Mouse (Mus musculus) forebrain, embryonic 12.5 days (tissue): ENCODE data around the gene A530084C06Rik. TPM values are rescaled to one million over a fixed set of nuclear protein-coding genes. Genes with fewer than 3 reads are reported as not detected.

Experiments
- ATAC-seq: fragments of 200-750 bp; cut with Nextera tagmentation; 2 replicates; pipeline ENCODE4 v1.8.0; 2017; ENCODE audit warnings: moderate TSS enrichment; ENCODE audit not compliant: low FRiP score
- H3K27ac ChIP-seq: fragments of 300-500 bp; sonication (generic); 2 replicates; pipeline ENCODE4 v1.5.1; 2016; ENCODE audit warnings: mild to moderate bottlenecking
- H3K27me3 ChIP-seq: fragments of 300-500 bp; sonication (generic); 2 replicates; pipeline ENCODE4 v1.6.1; 2016; ENCODE audit warnings: mild to moderate bottlenecking
- H3K36me3 ChIP-seq: fragments of 300-500 bp; sonication (generic); replicated peaks from 2 replicates; pipeline ENCODE4 v1.6.1; 2016; ENCODE audit warnings: mild to moderate bottlenecking
- H3K4me1 ChIP-seq: fragments of 300-500 bp; sonication (generic); 2 replicates; pipeline ENCODE4 v1.6.1; 2016
- H3K4me2 ChIP-seq: fragments of 300-500 bp; sonication (generic); 2 replicates; pipeline ENCODE4 v1.6.1; 2016; ENCODE audit warnings: mild to moderate bottlenecking, moderate library complexity
- H3K4me3 ChIP-seq: fragments of 300-500 bp; sonication (generic); replicated peaks from 2 replicates; pipeline ENCODE4 v1.5.1; 2016; ENCODE audit warnings: mild to moderate bottlenecking
- H3K9ac ChIP-seq: fragments of 300-500 bp; sonication (generic); 2 replicates; pipeline ENCODE4 v1.6.1; 2016; ENCODE audit warnings: mild to moderate bottlenecking
- H3K9me3 ChIP-seq: fragments of 300-500 bp; sonication (generic); 2 replicates; pipeline ENCODE4 v1.6.1; 2016
- WGBS: fragments of 180-500 bp; shearing (Covaris S2); methylation state at CpG from one replicate; pipeline ENCODE4 v1.1.7; 2016; 5-methylcytosine and 5-hydroxymethylcytosine counted together
- polyA plus RNA-seq: library from polyadenylated mRNA; unstranded; fragments of >200 nt; fragmentation: Nextera tagmentation; extraction: Ambion mirVana; gene quantifications from 2 replicates; pipeline ENCODE4 v1.2.1, GENCODE M21; 2016

The A530084C06Rik gene
- polyA plus RNA-seq, 1 experiment from 2014 or later = not detected

GRCm38 (mm10) chr13:31564394-31564793 lies 5.3 kb upstream of the A530084C06Rik start:
- Histone ChIP-seq H3K4me3 (no peak overlapping the region), H3K4me2 (no peak overlapping the region), H3K4me1 (peaks cover 6% of the 10 kb centered on the region), H3K9ac (no peak overlapping the region), H3K9me3 (no peaks in the 10 kb centered on the region), H3K27ac (no peak overlapping the region), H3K27me3 (peaks cover 51% of the 10 kb centered on the region), H3K36me3 (no peaks in the 10 kb centered on the region)
- ATAC-seq = no peak
- WGBS = 69% methylated on average over 6 of the region's 6 CpGs

- Histone ChIP-seq H3K36me3 (no peaks in the 10 kb centered on the region), H3K27ac (no peak overlapping the region), H3K27me3 (peaks cover 92% of the 10 kb centered on the region), H3K9ac (peak overlapping the region; percentile 38), H3K4me3 (peak overlapping the region; percentile 61), H3K4me1 (peaks cover 29% of the 10 kb centered on the region), H3K4me2 (peak overlapping the region; percentile 98), H3K9me3 (no peaks in the 10 kb centered on the region)
- under 1% methylated on average over 88 of the region's 92 CpGs for WGBS
- ATAC-seq = peak; percentile 82
Measured at GRCm38 (mm10) chr13:31559419-31560144, 449 bp upstream of the A530084C06Rik start.

GRCm38 (mm10) chr13:31557768-31558520 lies 1.2 kb downstream of the A530084C06Rik start:
- Histone ChIP-seq H3K27ac (no peak overlapping the region), H3K36me3 (no peaks in the 10 kb centered on the region), H3K9me3 (no peaks in the 10 kb centered on the region), H3K4me2 (peak overlapping the region; percentile 98), H3K27me3 (peaks cover 95% of the 10 kb centered on the region), H3K4me1 (peaks cover 29% of the 10 kb centered on the region), H3K4me3 (peak overlapping the region; percentile 61), H3K9ac (peak overlapping the region; percentile 51)
- peak; percentile 49 for ATAC-seq
- WGBS = 1% methylated on average over 73 of the region's 73 CpGs

- no peak overlapping the region for H3K27ac ChIP-seq
- H3K9ac ChIP-seq = no peak overlapping the region
- WGBS = 5% methylated on average over 24 of the region's 24 CpGs
Measured at GRCm38 (mm10) chr13:31556964-31557767, 2.0 kb downstream of the A530084C06Rik start.

GRCm38 (mm10) chr13:31555834-31556233 lies 3.3 kb downstream of the A530084C06Rik start, which contains the start of gene Foxq1:
TSS of gene Foxq1 (plus strand) at chr13:31556134.
- Histone ChIP-seq H3K4me1 (peaks cover 29% of the 10 kb centered on the region), H3K27me3 (peaks cover 73% of the 10 kb centered on the region), H3K36me3 (no peaks in the 10 kb centered on the region), H3K9me3 (no peaks in the 10 kb centered on the region), H3K4me2 (no peak within 1 kb of the TSS), H3K9ac (no peak within 1 kb of the TSS), H3K27ac (no peak within 1 kb of the TSS), H3K4me3 (no peak within 1 kb of the TSS)
- 79% methylated on average over 4 of the region's 4 CpGs for WGBS
- no peak for ATAC-seq

More at GRCm38 (mm10) chr13:31556964-31557767, 2.0 kb downstream of the A530084C06Rik start:
- Histone ChIP-seq H3K4me3 (peak overlapping the region; percentile 61), H3K4me1 (peaks cover 29% of the 10 kb centered on the region), H3K4me2 (peak overlapping the region; percentile 98), H3K27me3 (peaks cover 87% of the 10 kb centered on the region), H3K36me3 (no peaks in the 10 kb centered on the region), H3K9me3 (no peaks in the 10 kb centered on the region)
- no peak for ATAC-seq

- no peak overlapping the region for H3K4me3 ChIP-seq
- no peaks in the 10 kb centered on the region for H3K36me3 ChIP-seq
- H3K4me2 ChIP-seq = no peak overlapping the region
- no peaks in the 10 kb centered on the region for H3K27me3 ChIP-seq
- no peak overlapping the region for H3K27ac ChIP-seq
- H3K9me3 ChIP-seq = no peaks in the 10 kb centered on the region
- ATAC-seq = no peak
- no peak overlapping the region for H3K9ac ChIP-seq
- 90% methylated on average over 9 of the region's 9 CpGs for WGBS
- no peaks in the 10 kb centered on the region for H3K4me1 ChIP-seq
Measured at GRCm38 (mm10) chr13:31547610-31548009, 11.5 kb downstream of the A530084C06Rik start.

GRCm38 (mm10) chr13:31547204-31547603 lies 11.9 kb downstream of the A530084C06Rik start:
- no peak overlapping the region for H3K4me2 ChIP-seq

GRCm38 (mm10) chr13:31546784-31547183 lies 12.3 kb downstream of the A530084C06Rik start:
- Histone ChIP-seq H3K36me3 (no peaks in the 10 kb centered on the region), H3K4me1 (no peaks in the 10 kb centered on the region), H3K27ac (no peak overlapping the region), H3K4me2 (no peak overlapping the region), H3K27me3 (no peaks in the 10 kb centered on the region), H3K9ac (no peak overlapping the region), H3K9me3 (no peaks in the 10 kb centered on the region), H3K4me3 (no peak overlapping the region)
- no peak for ATAC-seq
- WGBS = 79% methylated on average over 2 of the region's 2 CpGs

More at GRCm38 (mm10) chr13:31547204-31547603, 11.9 kb downstream of the A530084C06Rik start:
- Histone ChIP-seq H3K27ac (no peak overlapping the region), H3K4me3 (no peak overlapping the region), H3K36me3 (no peaks in the 10 kb centered on the region), H3K27me3 (no peaks in the 10 kb centered on the region), H3K4me1 (no peaks in the 10 kb centered on the region), H3K9ac (no peak overlapping the region), H3K9me3 (no peaks in the 10 kb centered on the region)
- ATAC-seq = no peak
- 90% methylated on average over 3 of the region's 3 CpGs for WGBS

GRCm38 (mm10) chr13:31543021-31543420 lies 16.1 kb downstream of the A530084C06Rik start:
- ATAC-seq = no peak
- no peaks in the 10 kb centered on the region for H3K9me3 ChIP-seq
- H3K9ac ChIP-seq = no peak overlapping the region
- 87% methylated on average over 5 of the region's 5 CpGs for WGBS
- no peaks in the 10 kb centered on the region for H3K36me3 ChIP-seq
- H3K27me3 ChIP-seq = no peaks in the 10 kb centered on the region
- no peak overlapping the region for H3K4me2 ChIP-seq
- H3K4me3 ChIP-seq = no peak overlapping the region
- no peak overlapping the region for H3K27ac ChIP-seq
- H3K4me1 ChIP-seq = no peaks in the 10 kb centered on the region

- no peaks in the 10 kb centered on the region for H3K4me1 ChIP-seq
- H3K27me3 ChIP-seq = no peaks in the 10 kb centered on the region
- H3K9ac ChIP-seq = no peak overlapping the region
- WGBS = 92% methylated on average over 4 of the region's 4 CpGs
- ATAC-seq = no peak
- H3K9me3 ChIP-seq = no peaks in the 10 kb centered on the region
- H3K4me3 ChIP-seq = no peak overlapping the region
- no peak overlapping the region for H3K4me2 ChIP-seq
- H3K36me3 ChIP-seq = no peaks in the 10 kb centered on the region
- H3K27ac ChIP-seq = no peak overlapping the region
Measured at GRCm38 (mm10) chr13:31534726-31535125, 24.4 kb downstream of the A530084C06Rik start.

GRCm38 (mm10) chr13:31531651-31532061 lies 27.5 kb downstream of the A530084C06Rik start:
- Histone ChIP-seq H3K4me3 (no peak overlapping the region), H3K9ac (no peak overlapping the region)
- no peak for ATAC-seq

GRCm38 (mm10) chr13:31531186-31531585 lies 27.9 kb downstream of the A530084C06Rik start:
- Histone ChIP-seq H3K4me1 (no peaks in the 10 kb centered on the region), H3K27me3 (no peaks in the 10 kb centered on the region), H3K4me2 (no peak overlapping the region), H3K27ac (no peak overlapping the region), H3K4me3 (no peak overlapping the region), H3K9me3 (no peaks in the 10 kb centered on the region), H3K36me3 (no peaks in the 10 kb centered on the region), H3K9ac (no peak overlapping the region)
- WGBS = 86% methylated on average over 5 of the region's 5 CpGs
- ATAC-seq = no peak

More at GRCm38 (mm10) chr13:31531651-31532061, 27.5 kb downstream of the A530084C06Rik start:
- Histone ChIP-seq H3K4me1 (no peaks in the 10 kb centered on the region), H3K27me3 (no peaks in the 10 kb centered on the region), H3K36me3 (no peaks in the 10 kb centered on the region), H3K4me2 (no peak overlapping the region), H3K9me3 (no peaks in the 10 kb centered on the region), H3K27ac (no peak overlapping the region)
- WGBS = 53% methylated on average over 8 of the region's 8 CpGs
